Mouse (Mus musculus): ENCODE results near the gene Naa30.
"Not testable (repeated sequence)": the region's sequence is repeated elsewhere in the genome, so short reads cannot be mapped to it uniquely, and the experiment has no call there.

The Naa30 gene

GRCm38 (mm10) chr14:49171867-49172581 lies at the start of gene Naa30:
Naa30 (plus strand) TSS chr14:49172226.
- DNase-seq = peak; percentile 96 to 98

GRCm38 (mm10) chr14:49127162-49127779 lies 44.8 kb upstream of the Naa30 start:
- peak; percentile 5 to 7 for DNase-seq

- no peak for DNase-seq
These were observed 43.3 kb upstream of the Naa30 start for GRCm38 (mm10) chr14:49128544-49129263.

DNA sequence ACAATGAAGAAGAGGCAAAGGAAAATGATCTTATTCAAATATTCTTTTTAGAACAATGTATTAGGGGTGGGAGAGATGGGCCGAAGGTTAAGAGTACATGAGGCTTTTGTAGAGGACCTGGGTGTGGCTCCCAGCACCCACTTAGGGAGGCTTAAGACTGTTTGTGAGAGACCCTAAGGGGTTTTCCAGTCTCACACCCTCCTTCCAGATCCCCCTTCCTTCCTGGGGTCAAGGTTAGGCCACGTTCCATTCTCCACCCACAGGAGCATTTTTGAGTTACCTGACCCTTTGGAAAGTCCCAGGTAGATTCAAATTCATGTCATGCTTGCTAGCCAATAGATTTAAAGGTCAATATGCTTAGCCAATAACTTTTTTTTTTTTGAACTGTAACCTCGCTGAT lies 39.6 kb upstream of the Naa30 start:
- DNase-seq = no peak

- no peak for DNase-seq
These were observed 33.9 kb upstream of the Naa30 start for GRCm38 (mm10) chr14:49138171-49138570.

- DNase-seq = no peak
These were observed 31.3 kb upstream of the Naa30 start for GRCm38 (mm10) chr14:49140756-49141155.

DNA sequence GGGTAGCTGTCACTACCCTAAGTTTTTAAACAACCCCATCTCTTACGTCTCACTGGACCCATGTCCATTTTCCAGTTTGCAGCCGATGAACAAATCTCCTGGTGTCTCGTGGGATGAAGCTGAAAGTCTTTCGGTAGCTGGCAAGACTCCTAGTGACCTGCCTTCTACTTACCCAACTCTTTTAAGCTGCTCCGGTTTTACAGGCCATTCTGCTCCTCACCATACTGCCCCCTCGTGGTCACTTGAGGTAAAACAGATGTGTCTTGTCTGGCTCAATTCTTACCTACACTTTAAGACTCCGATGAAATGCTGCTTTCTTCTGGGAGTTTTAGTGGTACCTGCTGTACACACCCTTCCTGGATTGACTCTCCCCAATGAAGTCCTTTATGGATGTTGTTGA lies 18.2 kb upstream of the Naa30 start:
- peak; percentile 85 to 89 for DNase-seq

DNA sequence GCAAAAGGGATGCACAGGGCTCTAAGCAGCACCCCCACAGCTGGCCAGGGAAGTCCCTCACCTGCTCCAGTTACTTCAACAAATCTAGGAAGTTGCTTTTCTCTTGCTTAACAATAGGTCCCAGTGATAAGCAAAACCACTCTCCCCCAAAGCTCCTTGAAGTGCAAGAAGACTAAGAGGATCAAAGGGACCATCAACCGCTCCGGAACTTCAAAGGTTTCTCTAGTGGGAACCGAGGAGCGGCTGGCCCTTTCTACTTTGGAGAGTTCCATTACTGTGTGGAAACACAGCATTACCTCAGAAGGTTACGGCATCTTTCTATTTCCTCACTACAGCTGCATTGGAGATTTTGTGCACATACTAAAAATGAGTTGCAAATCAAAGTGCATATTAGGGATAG lies 16.5 kb upstream of the Naa30 start:
- no peak for DNase-seq

DNA sequence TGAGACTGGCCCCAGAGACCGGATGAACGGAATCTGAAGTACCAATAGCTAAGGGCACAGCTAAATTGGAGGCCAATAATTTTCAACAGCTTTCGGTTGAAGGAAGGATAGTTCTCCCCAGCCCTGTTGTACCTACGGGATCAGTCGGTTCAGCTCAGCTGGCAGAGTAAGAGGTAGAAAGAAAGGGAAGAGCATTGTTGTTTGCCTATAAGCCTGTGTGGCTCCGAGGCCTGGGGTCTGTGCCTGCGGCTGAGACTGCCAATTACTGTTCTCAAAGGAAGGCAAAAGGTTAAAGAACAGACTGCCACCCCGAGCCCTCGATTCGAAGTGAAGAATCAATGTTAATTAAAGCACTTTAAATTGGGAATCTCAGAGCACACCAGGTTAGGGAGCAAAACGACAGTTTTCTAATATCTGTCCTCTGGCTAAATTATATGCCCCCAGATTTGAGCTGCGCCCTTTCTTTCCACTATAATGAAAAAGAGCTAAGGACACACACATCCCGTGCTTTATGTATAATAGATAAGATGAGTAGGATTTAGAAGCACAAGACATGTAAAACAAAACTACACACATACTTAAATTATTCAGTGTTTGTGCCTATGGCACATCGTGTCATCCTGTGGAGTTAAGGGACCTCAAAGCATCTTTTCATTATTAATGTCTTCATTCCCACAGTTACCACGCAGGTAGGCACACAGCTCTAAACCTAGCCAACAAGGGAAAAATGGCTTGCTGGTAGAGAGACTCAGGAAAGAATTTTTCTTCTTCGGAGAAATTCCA lies 13.7 kb upstream of the Naa30 start:
- DNase-seq = no peak

GRCm38 (mm10) chr14:49171286-49171685 lies 740 bp upstream of the Naa30 start:
- DNase-seq = no peak

DNA sequence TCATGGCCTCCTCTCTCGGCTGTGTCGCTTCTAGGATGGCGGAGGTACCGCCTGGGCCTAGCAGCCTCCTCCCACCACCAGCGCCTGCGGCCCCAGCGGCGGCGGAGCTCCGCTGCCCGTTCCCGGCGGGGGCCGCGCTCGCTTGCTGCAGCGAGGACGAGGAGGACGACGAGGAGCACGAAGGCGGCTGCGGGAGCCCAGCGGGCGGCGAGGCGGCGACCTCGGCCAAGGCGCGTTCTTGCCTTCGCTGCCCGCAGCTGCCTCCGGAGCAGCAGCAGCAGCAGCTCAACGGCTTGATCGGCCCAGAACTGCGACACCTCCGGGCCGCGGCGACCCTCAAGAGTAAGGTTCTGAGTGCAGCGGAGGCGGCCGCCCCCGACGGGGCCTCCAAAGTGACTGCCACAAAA lies 559 bp downstream of the Naa30 start:
- peak; percentile 73 to 77 for DNase-seq

GRCm38 (mm10) chr14:49173290-49174135 lies 1.5 kb downstream of the Naa30 start:
- DNase-seq = peak in 1 of 2 experiments; percentile 13

DNA sequence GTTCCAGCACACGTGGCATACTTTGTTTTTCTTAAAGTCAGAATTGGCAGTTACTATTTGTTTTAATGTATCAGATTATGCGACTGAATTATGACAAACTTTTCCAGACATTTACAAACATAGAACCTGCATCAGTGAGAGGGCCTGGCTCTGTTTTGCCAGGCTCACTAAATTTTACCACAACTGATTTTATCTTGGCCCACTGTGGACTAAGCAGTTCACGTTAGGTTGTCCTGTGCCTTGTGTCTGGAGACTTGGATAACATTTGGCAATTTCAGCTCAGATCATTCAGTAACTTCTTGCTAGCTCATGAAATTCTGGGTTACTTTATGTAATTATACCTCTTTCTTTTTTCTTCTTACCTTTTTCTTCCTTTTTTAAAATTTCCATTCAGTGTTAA lies 7.7 kb downstream of the Naa30 start:
- no peak for DNase-seq

- no peak for DNase-seq
These were observed 14.2 kb downstream of the Naa30 start for GRCm38 (mm10) chr14:49186270-49186669.

- DNase-seq = no peak
These were observed 25.1 kb downstream of the Naa30 start for GRCm38 (mm10) chr14:49197031-49197527.

- no peak for DNase-seq
These were observed 29.2 kb downstream of the Naa30 start for GRCm38 (mm10) chr14:49201073-49201778.

- DNase-seq = not testable (repeated sequence)
These were observed 38.2 kb downstream of the Naa30 start for GRCm38 (mm10) chr14:49210215-49210614.

DNA sequence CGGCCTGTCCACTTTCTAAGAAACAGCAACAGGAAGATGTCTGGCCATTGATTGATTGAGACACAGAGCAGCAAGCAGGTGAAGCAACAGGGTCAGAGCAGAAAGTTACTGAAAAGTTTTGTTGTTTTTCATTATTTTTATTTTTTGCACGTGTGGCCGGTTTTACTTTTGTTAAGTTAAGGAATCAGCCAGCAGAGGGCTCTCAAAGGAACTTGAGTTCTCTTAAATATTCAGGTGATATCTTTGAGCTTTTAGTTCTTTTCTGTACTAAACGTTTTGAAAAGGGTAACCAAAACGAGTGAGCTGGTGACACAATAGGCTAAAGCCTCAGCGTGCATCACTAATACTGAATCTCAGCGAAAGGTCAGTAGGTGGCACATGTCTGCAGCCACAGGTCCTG lies 46.7 kb downstream of the Naa30 start:
- DNase-seq = no peak

DNA sequence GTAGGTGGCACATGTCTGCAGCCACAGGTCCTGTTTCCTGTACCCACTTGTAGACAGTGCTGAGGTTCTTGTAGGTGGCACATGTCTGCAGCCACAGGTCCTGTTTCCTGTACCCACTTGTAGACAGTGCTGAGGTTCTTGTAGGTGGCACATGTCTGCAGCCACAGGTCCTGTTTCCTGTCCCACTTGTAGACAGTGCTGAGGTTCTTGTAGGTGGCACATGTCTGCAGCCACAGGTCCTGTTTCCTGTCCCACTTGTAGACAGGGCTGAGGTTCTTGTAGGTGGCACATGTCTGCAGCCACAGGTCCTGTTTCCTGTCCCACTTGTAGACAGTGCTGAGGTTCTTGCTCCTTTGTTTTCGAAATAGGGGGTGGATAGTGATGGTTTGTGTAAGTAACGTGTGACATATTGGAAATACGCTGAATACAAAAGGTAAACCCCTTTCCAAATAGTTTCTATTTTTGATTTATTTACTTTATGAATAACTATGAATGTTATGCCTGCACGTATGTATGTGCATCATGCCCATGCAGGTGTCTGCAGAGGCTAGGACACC lies 47.5 kb downstream of the Naa30 start:
- not testable (repeated sequence) for DNase-seq

DNA sequence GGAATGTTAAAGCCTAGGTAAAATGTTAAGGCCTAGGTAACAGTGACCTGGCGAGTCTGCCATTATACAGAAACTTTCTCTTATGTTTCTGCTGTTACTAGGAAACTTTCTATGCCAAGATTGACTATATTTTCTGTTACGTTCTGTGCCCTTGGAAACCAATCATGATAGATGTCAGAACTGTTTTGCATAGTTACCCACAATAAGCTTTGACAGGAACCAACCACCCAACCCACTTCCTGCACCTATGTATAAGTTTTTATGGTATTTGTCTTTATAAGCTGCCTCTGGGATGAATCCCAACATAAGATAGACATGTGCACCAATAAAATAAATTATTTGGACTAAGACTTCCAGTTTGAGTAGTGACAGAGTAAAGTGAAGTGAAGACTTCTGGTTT lies 49.7 kb downstream of the Naa30 start:
- no peak for DNase-seq

- DNase-seq = peak; percentile 48 to 56
These were observed 54.4 kb downstream of the Naa30 start for GRCm38 (mm10) chr14:49226471-49226870.
